Mouse (Mus musculus) thymus, adult 2 months (tissue): ENCODE data around the gene Il27ra.

Experiments used
- CTCF ChIP-seq: fragments of 200-500 bp; IDR thresholded peaks from 2 replicates; pipeline ENCODE4 v1.5.1; 2012; ENCODE audit warnings: mild to moderate bottlenecking, control low read depth, low read length, moderate library complexity, borderline replicate concordance; ENCODE audit not compliant: control insufficient read depth, poor library complexity, insufficient read depth; ENCODE audit errors: extremely low read depth
- POLR2A ChIP-seq: fragments of 200-500 bp; IDR thresholded peaks from 2 replicates; pipeline ENCODE4 v1.6.1; 2012; ENCODE audit warnings: mild to moderate bottlenecking, low read length, control low read depth, moderate library complexity; ENCODE audit not compliant: control insufficient read depth, poor library complexity, insufficient read depth; ENCODE audit errors: extremely low read depth

- TF ChIP-seq CTCF (no peak), POLR2A (no peak)
Observed at GRCm38 (mm10) chr8:84070667-84071066, 28.3 kb upstream of the Il27ra start.
